Mouse (Mus musculus) lung, embryonic 14.5 days (tissue): ENCODE data around the gene Rab14. TPM values are rescaled to one million over a fixed set of nuclear protein-coding genes. Genes with fewer than 3 reads are reported as not detected.

Experiments
- ATAC-seq: fragments of 200-750 bp; cut with Nextera tagmentation; 2 replicates; pipeline ENCODE4 v1.8.0; 2017; ENCODE audit warnings: mild to moderate bottlenecking, moderate TSS enrichment, moderate library complexity; ENCODE audit not compliant: insufficient read depth
- DNase-seq: peaks from one replicate; pipeline ENCODE4 v3.0.0-alpha.2; 2015
- H3K27ac ChIP-seq: fragments of 300-500 bp; sonication (generic); 2 replicates; pipeline ENCODE4 v1.5.1; 2014; ENCODE audit warnings: low read depth, mild to moderate bottlenecking, moderate library complexity
- H3K27me3 ChIP-seq: fragments of 300-500 bp; sonication (generic); 2 replicates; pipeline ENCODE4 v1.6.1; 2014; ENCODE audit warnings: low read length, control low read depth; ENCODE audit not compliant: insufficient read depth
- H3K36me3 ChIP-seq: fragments of 300-500 bp; sonication (generic); 2 replicates; pipeline ENCODE4 v1.6.1; 2014; ENCODE audit warnings: control low read depth; ENCODE audit not compliant: insufficient read depth
- H3K4me1 ChIP-seq: fragments of 300-500 bp; sonication (generic); 2 replicates; pipeline ENCODE4 v1.6.1; 2014; ENCODE audit warnings: antibody characterized with exemption, control low read depth; ENCODE audit not compliant: insufficient read depth
- H3K4me2 ChIP-seq: fragments of 300-500 bp; sonication (generic); 2 replicates; pipeline ENCODE4 v1.6.1; 2014; ENCODE audit warnings: mild to moderate bottlenecking
- H3K4me3 ChIP-seq: fragments of 300-500 bp; sonication (generic); 2 replicates; pipeline ENCODE4 v1.5.1; 2014; ENCODE audit warnings: low read depth, low read length
- H3K9ac ChIP-seq: fragments of 300-500 bp; sonication (generic); 2 replicates; pipeline ENCODE4 v1.6.1; 2014
- H3K9me3 ChIP-seq: fragments of 300-500 bp; sonication (generic); 2 replicates; pipeline ENCODE4 v1.6.1; 2016; ENCODE audit warnings: low read depth, low read length, control low read depth
- CTCF ChIP-seq: IDR thresholded peaks from 2 replicates; pipeline ENCODE4 v1.5.1; 2016; ENCODE audit warnings: antibody characterized with exemption, low read depth
- WGBS: fragments of 180-500 bp; shearing (Covaris S2); extraction: QIAGEN DNeasy Blood & Tissue Kit; methylation state at CpG from one replicate; pipeline ENCODE4 v1.1.7; 2014; 5-methylcytosine and 5-hydroxymethylcytosine counted together
- polyA plus RNA-seq: library from polyadenylated mRNA; unstranded; fragments of >200 nt; fragmentation: Nextera tagmentation; extraction: Ambion mirVana; gene quantifications from 2 replicates; pipeline ENCODE4 v1.2.1, GENCODE M21; 2014

Gene Rab14
- polyA plus RNA-seq, 1 experiment from 2014 or later, result 305 TPM

GRCm38 (mm10) chr2:35178153-35178552, 22.8 kb downstream of the Rab14 start:
- no peak for ATAC-seq
- Histone ChIP-seq H3K9ac (no peak overlapping the region), H3K4me1 (no peaks in the 10 kb centered on the region), H3K27me3 (no peaks in the 10 kb centered on the region), H3K4me3 (no peak overlapping the region), H3K27ac (no peak overlapping the region), H3K9me3 (no peaks in the 10 kb centered on the region), H3K36me3 (peaks cover 91% of the 10 kb centered on the region), H3K4me2 (no peak overlapping the region)
- WGBS, result 79% methylated on average over 3 of the region's 3 CpGs
- TF ChIP-seq CTCF, result no peak
- DNase-seq, result no peak

GRCm38 (mm10) chr2:35175281-35176065, 25.4 kb downstream of the Rab14 start:
- ATAC-seq (no peak), DNase-seq (no peak)
- H3K27me3 ChIP-seq, result no peaks in the 10 kb centered on the region
- no peak for TF ChIP-seq CTCF
- no peak overlapping the region for H3K9ac ChIP-seq
- H3K4me2 ChIP-seq, result no peak overlapping the region
- H3K4me1 ChIP-seq, result no peaks in the 10 kb centered on the region
- WGBS, result 88% methylated on average over 12 of the region's 12 CpGs
- H3K36me3 ChIP-seq, result peaks cover 92% of the 10 kb centered on the region
- H3K27ac ChIP-seq, result no peak overlapping the region
- no peaks in the 10 kb centered on the region for H3K9me3 ChIP-seq
- H3K4me3 ChIP-seq, result no peak overlapping the region

- Histone ChIP-seq H3K27ac (peak overlapping the region; percentile 72; the same call in 1 of the 2 replicates), H3K4me3 (no peak overlapping the region), H3K9ac (no peak overlapping the region; the same call in 1 of the 2 replicates), H3K4me1 (no peaks in the 10 kb centered on the region), H3K36me3 (peaks cover 92% of the 10 kb centered on the region), H3K27me3 (no peaks in the 10 kb centered on the region), H3K4me2 (no peak overlapping the region), H3K9me3 (no peaks in the 10 kb centered on the region)
- DNase-seq (peak; percentile 72), ATAC-seq (peak; percentile 69; the same call in 1 of the 2 replicates)
- no peak for TF ChIP-seq CTCF
- 17% methylated on average over 5 of the region's 5 CpGs for WGBS
These were observed 26.8 kb downstream of the Rab14 start for GRCm38 (mm10) chr2:35174100-35174499.

- 81% methylated on average over 5 of the region's 5 CpGs for WGBS
- no peak overlapping the region for H3K4me3 ChIP-seq
- DNase-seq, result no peak
- no peak for TF ChIP-seq CTCF
- H3K4me1 ChIP-seq, result no peaks in the 10 kb centered on the region
- peak; percentile 30; the same call in 1 of the 2 replicates for ATAC-seq
- no peaks in the 10 kb centered on the region for H3K27me3 ChIP-seq
- no peak overlapping the region for H3K4me2 ChIP-seq
- no peak overlapping the region for H3K9ac ChIP-seq
- H3K36me3 ChIP-seq, result peaks cover 90% of the 10 kb centered on the region
- peak overlapping the region; percentile 72; the same call in 1 of the 2 replicates for H3K27ac ChIP-seq
- no peaks in the 10 kb centered on the region for H3K9me3 ChIP-seq
These were observed 27.3 kb downstream of the Rab14 start for GRCm38 (mm10) chr2:35173666-35174065.

GRCm38 (mm10) chr2:35172246-35172645, 28.7 kb downstream of the Rab14 start:
- Histone ChIP-seq H3K36me3 (peaks cover 93% of the 10 kb centered on the region), H3K4me1 (no peaks in the 10 kb centered on the region), H3K4me3 (no peak overlapping the region), H3K9me3 (no peaks in the 10 kb centered on the region), H3K4me2 (no peak overlapping the region), H3K27me3 (no peaks in the 10 kb centered on the region), H3K27ac (no peak overlapping the region), H3K9ac (no peak overlapping the region)
- 89% methylated on average over 4 of the region's 4 CpGs for WGBS
- ATAC-seq (no peak), DNase-seq (no peak)
- no peak for TF ChIP-seq CTCF

GRCm38 (mm10) chr2:35171341-35171861, 29.5 kb downstream of the Rab14 start:
- Histone ChIP-seq H3K4me1 (no peaks in the 10 kb centered on the region), H3K27me3 (no peaks in the 10 kb centered on the region), H3K4me3 (no peak overlapping the region), H3K9ac (no peak overlapping the region), H3K27ac (no peak overlapping the region), H3K36me3 (peaks cover 93% of the 10 kb centered on the region), H3K9me3 (no peaks in the 10 kb centered on the region), H3K4me2 (no peak overlapping the region)
- peak; percentile 34 for DNase-seq
- no peak for TF ChIP-seq CTCF
- ATAC-seq, result 0 out of 2 replicates have a peak, but pooled peaks have one; percentile 42
- 82% methylated on average over 10 of the region's 10 CpGs for whole genome bisulfite sequencing

GRCm38 (mm10) chr2:35169452-35169851, 31.5 kb downstream of the Rab14 start:
- Histone ChIP-seq H3K4me1 (no peaks in the 10 kb centered on the region), H3K4me2 (no peak overlapping the region), H3K9me3 (no peaks in the 10 kb centered on the region), H3K27ac (no peak overlapping the region), H3K4me3 (no peak overlapping the region), H3K9ac (no peak overlapping the region), H3K27me3 (no peaks in the 10 kb centered on the region), H3K36me3 (peaks cover 86% of the 10 kb centered on the region)
- no peak for TF ChIP-seq CTCF
- 86% methylated on average over 2 of the region's 2 CpGs for WGBS
- DNase-seq, result no peak
- no peak for ATAC-seq
